Mouse (Mus musculus) urinary bladder, adult 18-20 months (tissue): ENCODE measurements around the gene Wiz.
A peak's percentile ranks its signal among the peaks of the same experiment; 100 is the strongest.

ENCODE experiments used
- DNase-seq, 2 experiments: peaks; one replicate each; pipeline ENCODE4 v3.0.0; 2022; ENCODE audit warnings: low spot score in 2 of 2, mixed read lengths in 2 of 2

Gene Wiz

DNA sequence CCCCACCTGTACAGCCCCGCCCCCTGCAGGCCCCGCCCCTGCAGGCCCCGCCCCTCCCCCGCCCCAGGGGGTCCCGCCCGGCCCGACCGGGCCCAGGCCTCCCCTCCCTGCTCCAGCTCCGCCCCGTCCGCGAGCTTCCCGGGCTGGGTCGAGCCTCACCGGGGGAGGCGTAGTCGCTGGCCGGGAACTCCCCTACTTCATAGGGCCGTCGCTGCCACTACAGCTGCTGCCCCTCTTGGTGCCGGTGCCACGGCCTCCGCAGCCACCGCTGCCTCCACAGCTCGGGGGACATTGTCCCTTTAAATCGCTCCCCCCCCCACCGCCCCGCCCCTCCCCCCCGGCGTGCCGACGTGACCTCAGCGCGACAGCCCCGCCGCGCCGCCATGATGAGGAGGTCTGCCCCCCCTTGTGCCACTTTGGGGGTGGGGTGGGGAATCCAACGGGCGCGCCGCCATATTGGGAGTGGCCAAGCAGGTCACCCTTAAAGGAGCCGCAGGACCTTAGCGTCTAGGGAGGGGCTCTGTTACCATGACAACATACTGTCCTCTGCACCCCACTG, at the start of gene Wiz:
Wiz (minus strand) TSS at position 339 of the 559 bp plus-strand sequence.
- peak; percentile 89 to 93 for DNase-seq

- DNase-seq: no peak
Observed at GRCm38 (mm10) chr17:32437106-32437505, 47.9 kb upstream of the Wiz start.

- no peak for DNase-seq
Observed at GRCm38 (mm10) chr17:32435151-32435550, 45.9 kb upstream of the Wiz start.

- DNase-seq: no peak
Observed at GRCm38 (mm10) chr17:32434324-32434723, 45.1 kb upstream of the Wiz start.

- DNase-seq: no peak
Observed at GRCm38 (mm10) chr17:32431972-32432371, 42.7 kb upstream of the Wiz start.

DNA sequence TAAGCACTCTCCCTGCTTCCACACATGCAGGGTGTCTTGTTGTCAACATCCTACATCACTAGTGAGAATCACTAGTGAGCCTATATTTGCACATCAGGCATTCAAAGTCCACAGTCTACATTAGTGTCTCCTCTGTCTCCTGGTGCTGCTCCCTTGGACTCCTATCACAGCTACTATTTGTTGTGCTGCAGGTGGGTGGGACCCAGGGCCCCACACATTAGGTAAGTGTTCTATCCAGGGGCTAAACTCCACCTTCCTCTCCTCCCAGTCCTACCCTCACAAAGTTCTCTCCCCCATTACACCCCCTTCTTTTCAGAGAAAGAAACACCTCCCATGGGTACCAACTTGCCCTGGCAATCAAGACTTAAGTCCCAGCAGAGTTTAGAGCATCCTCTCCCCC, 37.4 kb upstream of the Wiz start:
- DNase-seq: no peak

GRCm38 (mm10) chr17:32424034-32424433, 34.8 kb upstream of the Wiz start, which contains the start of gene Pglyrp2:
Pglyrp2 (minus strand) TSS chr17:32424167.
- no peak for DNase-seq

DNA sequence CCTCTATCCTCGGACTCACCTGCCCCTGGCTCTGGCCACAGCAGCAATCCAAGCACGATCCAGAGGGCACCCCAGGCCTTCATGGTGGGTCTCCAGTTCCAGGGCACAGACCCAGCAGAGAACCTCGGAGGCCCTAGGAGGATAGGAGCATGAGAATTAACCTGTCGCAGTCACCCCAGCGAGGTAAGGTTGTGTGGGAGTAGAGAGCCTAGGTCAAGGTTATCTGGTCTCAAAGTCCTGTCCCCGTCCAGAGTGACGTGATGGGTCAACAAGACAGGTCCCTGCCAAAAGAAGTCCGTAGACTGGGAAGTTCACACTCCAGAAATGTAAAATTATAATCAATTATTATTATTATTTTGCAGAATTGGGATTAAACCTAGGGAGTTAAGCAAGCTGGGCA, 31.5 kb upstream of the Wiz start:
- no peak for DNase-seq

GRCm38 (mm10) chr17:32419989-32420388, 30.8 kb upstream of the Wiz start:
- DNase-seq: no peak

- DNase-seq: no peak
Observed at GRCm38 (mm10) chr17:32416771-32417170, 27.5 kb upstream of the Wiz start.

DNA sequence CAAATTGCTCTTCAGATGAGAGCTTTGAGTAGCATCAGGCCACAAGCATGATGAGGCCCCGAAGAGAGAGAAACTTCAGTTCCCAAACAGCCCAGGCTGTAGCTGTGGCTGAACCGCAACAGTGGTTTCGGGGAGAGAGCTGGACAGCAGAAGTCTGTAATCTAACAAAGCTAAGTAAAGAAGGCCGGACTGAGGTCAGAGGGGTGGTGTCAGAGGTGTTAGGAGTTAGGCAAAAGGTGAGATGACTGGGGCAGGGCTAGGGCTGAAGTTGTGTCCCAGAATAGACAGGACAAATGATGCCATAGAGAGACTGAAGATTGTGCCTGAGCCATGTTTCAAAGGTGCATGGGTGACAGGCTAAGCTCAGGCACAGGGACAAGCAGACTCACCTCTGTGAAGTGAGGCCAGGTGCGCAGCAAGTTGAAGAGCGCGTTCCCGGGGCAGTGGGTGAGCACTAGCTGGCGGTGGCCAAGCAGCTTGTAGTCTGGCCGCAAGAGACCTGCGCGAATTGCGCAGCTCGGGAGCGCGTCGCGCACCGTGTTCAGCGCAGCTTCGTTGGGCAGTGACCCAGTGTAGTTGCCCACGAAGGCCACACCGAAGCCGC, 26.3 kb upstream of the Wiz start:
- DNase-seq: no peak

DNA sequence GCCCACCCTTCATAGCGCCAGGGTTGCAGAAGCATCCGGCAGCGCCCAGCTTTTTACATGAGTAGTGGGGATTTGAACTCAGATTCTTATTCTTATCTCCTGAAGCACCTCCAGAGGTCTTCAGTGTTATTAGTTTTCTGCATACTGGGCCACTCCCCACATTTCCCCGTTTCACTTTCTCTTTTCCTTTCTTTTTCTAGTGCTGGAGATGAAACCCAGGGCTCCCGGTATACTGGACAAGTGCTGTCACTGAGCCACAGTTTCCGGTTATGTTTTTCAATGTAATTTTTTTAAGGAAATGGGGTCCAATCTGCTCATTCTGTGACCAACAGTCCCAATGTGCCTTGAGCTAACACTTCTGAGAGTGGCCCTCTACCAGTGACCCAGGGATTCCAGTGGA, 22.7 kb upstream of the Wiz start:
- DNase-seq: no peak

DNA sequence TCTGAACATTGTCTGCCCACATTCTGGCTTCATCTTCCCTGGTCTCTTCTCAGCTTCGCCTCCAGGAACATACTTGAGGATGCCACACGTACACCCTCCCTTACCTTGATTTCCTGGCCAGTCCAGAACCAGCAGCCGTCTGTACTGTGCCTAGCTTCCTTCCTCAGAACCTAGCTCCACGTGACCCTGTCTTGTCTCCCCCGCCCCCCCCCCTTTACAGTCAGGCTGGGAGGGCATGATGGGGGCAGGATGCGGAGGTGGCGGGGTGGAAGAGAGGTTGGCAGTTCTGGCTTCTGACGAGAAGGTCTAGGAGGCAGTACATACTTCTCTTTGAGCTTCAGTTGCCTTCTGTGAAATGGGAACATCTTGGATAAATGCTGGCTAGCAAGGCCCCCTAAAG, 14.2 kb upstream of the Wiz start, which contains the start of gene Rasal3:
Rasal3 (minus strand) TSS at position 167 of the 400 bp plus-strand sequence.
- DNase-seq: no peak

- DNase-seq: no peak
Observed at GRCm38 (mm10) chr17:32402779-32403157, 13.5 kb upstream of the Wiz start.

DNA sequence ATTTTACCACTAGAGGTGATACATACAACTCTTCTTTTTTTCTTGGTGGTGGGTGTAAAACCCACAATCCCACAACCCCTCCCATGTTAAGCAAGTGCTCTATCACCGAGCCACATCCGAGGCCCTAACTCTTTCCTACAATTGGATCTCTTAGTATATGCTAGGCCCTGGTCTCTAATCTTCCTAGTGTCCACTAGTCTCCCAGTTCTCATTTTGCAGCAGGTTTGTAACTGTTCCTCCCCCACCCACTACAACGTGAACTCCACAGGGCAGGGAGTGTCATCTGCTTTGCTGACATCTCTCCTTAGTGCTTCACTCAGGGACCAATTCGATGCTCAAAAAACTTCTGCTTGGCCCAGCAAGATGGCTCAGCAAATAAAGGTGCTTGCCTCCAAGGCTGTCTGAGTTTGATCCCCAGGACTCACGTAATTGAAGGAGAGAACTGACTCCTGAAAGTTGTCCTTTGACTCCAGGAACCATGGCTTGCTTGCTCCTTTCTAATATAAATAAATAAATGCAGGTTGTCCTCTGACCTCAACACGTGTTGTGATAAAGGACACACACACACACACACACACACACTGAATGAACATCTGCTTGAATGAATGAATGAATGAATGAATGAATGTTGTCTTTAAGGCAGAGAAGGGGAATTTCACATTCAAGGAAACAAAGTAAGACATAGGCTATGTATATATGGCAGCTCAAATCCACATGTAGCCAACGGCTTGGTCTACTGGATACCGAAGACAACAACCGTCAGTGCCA, 13.0 kb upstream of the Wiz start:
- DNase-seq: no peak

DNA sequence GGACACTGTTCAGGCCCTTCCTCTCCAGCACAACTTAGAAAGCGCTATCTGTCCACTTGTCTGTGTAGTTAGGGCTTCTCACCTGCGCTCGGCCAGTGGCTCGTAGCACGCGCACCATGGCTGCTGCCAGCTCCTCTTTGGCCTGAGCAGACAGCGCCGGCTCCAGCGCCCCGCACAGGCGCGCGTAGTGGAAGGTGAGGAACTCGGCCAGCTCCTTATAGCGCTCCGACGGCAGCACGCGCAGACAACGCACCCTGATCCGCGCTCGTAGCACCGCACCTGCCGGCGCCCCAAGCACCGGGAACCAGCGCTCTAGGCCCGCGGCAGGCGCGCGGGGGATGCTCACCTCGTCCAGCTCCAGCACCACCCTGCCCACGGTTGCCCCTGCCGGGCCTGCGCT, 7.0 kb upstream of the Wiz start:
- no peak for DNase-seq

DNA sequence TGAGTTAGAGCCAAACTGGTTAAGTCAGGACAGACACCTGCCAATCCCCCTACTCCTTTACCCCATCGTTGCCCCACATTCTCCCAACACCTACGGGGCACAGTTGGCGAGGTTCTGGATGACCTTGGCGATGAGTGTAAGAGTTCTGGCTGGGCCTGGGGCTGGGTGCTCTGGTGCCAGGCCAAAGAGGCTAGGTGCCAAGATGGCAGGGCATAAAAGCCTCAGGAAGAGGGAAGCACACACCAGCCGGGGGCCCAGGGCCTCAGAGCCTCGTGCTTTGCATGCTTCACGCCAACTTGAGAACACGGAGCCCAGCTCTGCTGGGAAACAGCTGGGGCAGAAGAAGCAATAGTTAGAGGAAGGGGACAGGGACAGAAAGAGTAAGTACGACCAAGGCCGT, 4.7 kb upstream of the Wiz start:
- no peak for DNase-seq

DNA sequence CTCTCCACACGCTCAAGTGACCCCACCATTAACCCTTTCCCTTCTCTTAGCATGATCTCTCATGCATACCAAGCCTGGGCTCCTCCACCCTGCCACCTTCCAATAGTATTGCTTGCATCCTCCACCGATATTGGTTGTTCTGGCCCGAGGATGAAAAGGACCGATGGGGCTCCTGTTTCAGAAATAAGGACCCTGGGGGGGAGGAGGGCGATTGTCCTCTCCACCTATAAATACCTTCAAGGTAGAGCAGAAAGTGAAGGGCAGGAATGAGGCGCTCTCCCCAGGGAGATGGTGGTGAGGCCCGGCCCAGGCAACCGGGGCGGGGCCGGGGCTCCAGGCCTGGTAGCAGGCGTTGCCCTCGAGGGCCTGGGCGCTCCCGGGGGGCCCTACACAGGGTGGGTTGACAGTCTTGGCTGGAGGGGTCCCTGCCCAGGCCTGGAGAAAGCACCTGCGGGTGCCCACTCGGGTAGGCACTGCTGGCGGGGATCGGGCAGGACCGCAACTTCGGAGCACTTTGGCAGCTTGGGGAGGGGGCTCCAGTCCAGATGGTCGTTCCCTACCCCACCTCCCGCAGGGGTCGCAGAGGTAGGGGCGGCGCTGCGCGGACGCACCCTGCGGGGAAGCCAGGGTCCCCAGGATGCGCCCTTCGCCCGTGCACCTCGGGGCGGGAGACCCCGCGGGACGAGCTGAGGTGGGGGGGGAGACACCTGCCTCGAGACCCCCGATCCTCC, 704 bp downstream of the Wiz start:
- peak in 1 of 2 experiments; percentile 44 for DNase-seq

DNA sequence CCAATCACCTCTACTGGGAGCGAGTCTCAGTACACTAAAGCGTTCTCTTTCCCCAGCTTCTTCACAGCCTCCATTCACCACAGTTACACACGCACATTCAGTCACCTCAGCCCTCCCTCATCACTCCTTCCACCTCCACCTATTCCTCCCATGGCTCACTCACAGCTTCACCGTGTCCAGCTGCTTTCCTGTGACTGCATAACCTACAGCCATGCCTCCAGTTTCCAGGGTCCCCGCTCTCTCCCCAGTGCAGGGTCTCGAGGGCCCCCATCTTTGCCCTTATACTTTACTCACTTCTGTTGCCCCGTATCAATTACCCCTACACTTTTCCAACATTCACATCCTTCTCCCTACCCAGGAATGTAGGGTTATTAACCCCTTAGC, 1.3 kb downstream of the Wiz start:
- DNase-seq: no peak

DNA sequence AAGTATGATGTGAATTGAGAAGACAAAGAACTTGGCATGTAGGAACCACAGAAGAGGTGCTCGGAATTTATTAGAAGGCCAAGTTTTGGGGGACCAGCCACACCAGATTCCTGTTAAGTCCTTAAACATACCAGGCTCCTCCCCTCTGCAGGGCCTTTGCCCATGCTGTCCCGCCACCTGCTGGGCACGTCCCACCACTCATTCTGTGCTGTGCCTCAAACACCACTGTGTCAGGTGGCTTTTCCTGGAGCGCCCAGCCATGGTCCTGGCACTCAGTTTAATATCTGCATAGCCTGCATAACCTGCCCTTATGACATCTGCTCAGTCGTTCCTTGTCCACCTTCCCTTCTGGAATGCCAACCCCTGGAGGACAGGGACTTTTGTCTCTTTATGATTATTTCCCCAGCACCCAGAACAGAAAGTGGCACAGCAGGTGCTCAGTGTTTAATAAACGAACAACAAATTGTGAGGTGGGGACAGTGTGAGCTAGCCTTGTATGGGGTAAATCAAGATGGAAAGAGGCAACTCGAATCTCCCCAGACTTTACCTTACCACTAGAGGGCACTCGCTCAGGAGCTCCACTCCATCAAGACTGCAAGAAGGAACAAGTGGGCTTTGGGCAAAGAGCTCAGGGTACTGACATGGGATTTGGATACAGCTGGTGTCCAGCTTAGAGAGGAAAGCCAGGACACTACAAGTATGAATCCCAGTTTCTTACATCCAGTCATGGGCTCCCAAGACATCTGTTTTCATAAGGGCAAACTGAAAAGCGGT, 2.4 kb downstream of the Wiz start:
- DNase-seq: peak in 1 of 2 experiments; percentile 23

- no peak for DNase-seq
Observed at GRCm38 (mm10) chr17:32383661-32384060, 5.6 kb downstream of the Wiz start.

DNA sequence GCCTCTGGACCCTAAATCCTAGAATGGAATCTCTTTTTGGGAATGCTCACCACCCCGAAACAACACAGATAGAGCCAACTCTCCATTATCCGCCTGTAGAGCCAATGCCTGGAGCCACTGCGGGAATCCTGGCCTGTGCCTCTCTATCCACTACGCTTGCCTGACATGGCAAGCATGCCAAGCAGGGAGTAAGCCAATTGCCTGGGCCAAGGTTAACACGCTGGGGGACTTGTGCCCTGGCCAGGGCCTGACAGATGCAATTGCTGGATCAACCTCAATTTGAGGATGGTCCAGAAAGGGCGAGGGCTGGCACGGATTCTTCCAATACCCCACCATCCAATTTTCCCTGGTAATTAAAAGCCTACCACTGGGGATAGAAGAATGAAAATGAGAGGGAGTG, 6.7 kb downstream of the Wiz start:
- no peak for DNase-seq
